Mouse (Mus musculus): Measurements from ENCODE around the gene Kcnip3. TPM values are rescaled to one million over a fixed set of nuclear protein-coding genes. Genes with fewer than 3 reads are reported as not detected.

Gene Kcnip3
- polyA plus RNA-seq, 2 experiments, result 2.3 to 4.3 TPM

GRCm38 (mm10) chr2:127523950-127524729 lies 2.2 kb upstream of the Kcnip3 start:
- H3K36me3 ChIP-seq (ENCODE audit: control insufficient read depth, insufficient read depth, low read length), result no peaks in the 10 kb centered on the region
- H3K9me3 ChIP-seq (ENCODE audit: control insufficient read depth, low read length), result no peaks in the 10 kb centered on the region
- ATAC-seq (ENCODE audit: low FRiP score, low read depth) (no peak), DNase-seq (ENCODE audit: low spot score) (no peak)
- no peak overlapping the region for H3K4me2 ChIP-seq (replicated peaks; ENCODE audit: low read depth, low read length, severe bottlenecking)
- TF ChIP-seq POLR2A (IDR thresholded peaks at IDR 0.05; ENCODE audit: borderline replicate concordance, extremely low read depth, insufficient read depth, insufficient read length), result no peak
- H3K27me3 ChIP-seq (ENCODE audit: control insufficient read depth, insufficient read depth, low read length), result no peaks in the 10 kb centered on the region
- H3K4me3 ChIP-seq (replicated peaks; ENCODE audit: low read length), result no peak overlapping the region
- H3K4me1 ChIP-seq (ENCODE audit: control insufficient read depth, insufficient read depth, low read length), result peaks cover 15% of the 10 kb centered on the region; the same call in 1 of the 2 replicates
- 55% methylated on average over 7 of the region's 7 CpGs for WGBS
- H3K9ac ChIP-seq (ENCODE audit: low read depth, low read length, severe bottlenecking), result no peak overlapping the region
- no peak overlapping the region for H3K27ac ChIP-seq (replicated peaks; ENCODE audit: low read depth, low read length)

GRCm38 (mm10) chr2:127521172-127522005 lies 505 bp downstream of the Kcnip3 start:
- 4% methylated on average over 18 of the region's 18 CpGs for WGBS
- H3K9me3 ChIP-seq (ENCODE audit: control insufficient read depth, low read length), result no peaks in the 10 kb centered on the region
- no peaks in the 10 kb centered on the region for H3K36me3 ChIP-seq (ENCODE audit: control insufficient read depth, insufficient read depth, low read length)
- TF ChIP-seq POLR2A (IDR thresholded peaks at IDR 0.05; ENCODE audit: borderline replicate concordance, extremely low read depth, insufficient read depth, insufficient read length), result no peak
- peak overlapping the region; percentile 44 for H3K4me2 ChIP-seq (replicated peaks; ENCODE audit: low read depth, low read length, severe bottlenecking)
- no peak overlapping the region for H3K27ac ChIP-seq (replicated peaks; ENCODE audit: low read depth, low read length)
- H3K4me3 ChIP-seq (replicated peaks; ENCODE audit: low read length), result peak overlapping the region; percentile 20
- peaks cover 15% of the 10 kb centered on the region; the same call in 1 of the 2 replicates for H3K4me1 ChIP-seq (ENCODE audit: control insufficient read depth, insufficient read depth, low read length)
- H3K9ac ChIP-seq (ENCODE audit: low read depth, low read length, severe bottlenecking), result 0 out of 2 replicates have a peak overlapping the region, but pooled peaks have one; percentile 14
- ATAC-seq (ENCODE audit: low FRiP score, low read depth) (peak; percentile 30), DNase-seq (ENCODE audit: low spot score) (no peak)
- no peaks in the 10 kb centered on the region for H3K27me3 ChIP-seq (ENCODE audit: control insufficient read depth, insufficient read depth, low read length)

- no peak for TF ChIP-seq POLR2A (IDR thresholded peaks at IDR 0.05; ENCODE audit: borderline replicate concordance, extremely low read depth, insufficient read depth, insufficient read length)
- Histone ChIP-seq H3K4me3 (replicated peaks; ENCODE audit: low read length) (no peak overlapping the region), H3K9me3 (ENCODE audit: control insufficient read depth, low read length) (no peaks in the 10 kb centered on the region), H3K4me2 (replicated peaks; ENCODE audit: low read depth, low read length, severe bottlenecking) (no peak overlapping the region), H3K36me3 (ENCODE audit: control insufficient read depth, insufficient read depth, low read length) (no peaks in the 10 kb centered on the region), H3K9ac (ENCODE audit: low read depth, low read length, severe bottlenecking) (no peak overlapping the region), H3K27ac (replicated peaks; ENCODE audit: low read depth, low read length) (no peak overlapping the region), H3K4me1 (ENCODE audit: control insufficient read depth, insufficient read depth, low read length) (peaks cover 15% of the 10 kb centered on the region; the same call in 1 of the 2 replicates), H3K27me3 (ENCODE audit: control insufficient read depth, insufficient read depth, low read length) (no peaks in the 10 kb centered on the region)
- ATAC-seq (ENCODE audit: low FRiP score, low read depth) (no peak), DNase-seq (ENCODE audit: low spot score) (no peak)
Measured at GRCm38 (mm10) chr2:127520123-127520522, 1.8 kb downstream of the Kcnip3 start.

GRCm38 (mm10) chr2:127519308-127519707 lies 2.6 kb downstream of the Kcnip3 start:
- no peaks in the 10 kb centered on the region for H3K9me3 ChIP-seq (ENCODE audit: control insufficient read depth, low read length)
- 83% methylated on average over 5 of the region's 5 CpGs for WGBS
- no peak overlapping the region for H3K27ac ChIP-seq (replicated peaks; ENCODE audit: low read depth, low read length)
- no peak overlapping the region for H3K4me3 ChIP-seq (replicated peaks; ENCODE audit: low read length)
- H3K9ac ChIP-seq (ENCODE audit: low read depth, low read length, severe bottlenecking), result no peak overlapping the region
- ATAC-seq (ENCODE audit: low FRiP score, low read depth) (no peak), DNase-seq (ENCODE audit: low spot score) (no peak)
- H3K4me1 ChIP-seq (ENCODE audit: control insufficient read depth, insufficient read depth, low read length), result peaks cover 15% of the 10 kb centered on the region; the same call in 1 of the 2 replicates
- no peak overlapping the region for H3K4me2 ChIP-seq (replicated peaks; ENCODE audit: low read depth, low read length, severe bottlenecking)
- no peaks in the 10 kb centered on the region for H3K27me3 ChIP-seq (ENCODE audit: control insufficient read depth, insufficient read depth, low read length)
- no peaks in the 10 kb centered on the region for H3K36me3 ChIP-seq (ENCODE audit: control insufficient read depth, insufficient read depth, low read length)
- no peak for TF ChIP-seq POLR2A (IDR thresholded peaks at IDR 0.05; ENCODE audit: borderline replicate concordance, extremely low read depth, insufficient read depth, insufficient read length)

- 69% methylated on average over 3 of the region's 3 CpGs for WGBS
- ATAC-seq (ENCODE audit: low FRiP score, low read depth), result no peak
- no peak overlapping the region for H3K4me2 ChIP-seq (replicated peaks; ENCODE audit: low read depth, low read length, severe bottlenecking)
Measured at GRCm38 (mm10) chr2:127518831-127519230, 3.1 kb downstream of the Kcnip3 start.

More at GRCm38 (mm10) chr2:127518831-127519230, 3.1 kb downstream of the Kcnip3 start:
- no peaks in the 10 kb centered on the region for H3K36me3 ChIP-seq (ENCODE audit: control insufficient read depth, insufficient read depth, low read length)
- no peaks in the 10 kb centered on the region for H3K27me3 ChIP-seq (ENCODE audit: control insufficient read depth, insufficient read depth, low read length)
- no peak overlapping the region for H3K4me3 ChIP-seq (replicated peaks; ENCODE audit: low read length)
- no peak for TF ChIP-seq POLR2A (IDR thresholded peaks at IDR 0.05; ENCODE audit: borderline replicate concordance, extremely low read depth, insufficient read depth, insufficient read length)
- no peak overlapping the region for H3K27ac ChIP-seq (replicated peaks; ENCODE audit: low read depth, low read length)
- H3K4me1 ChIP-seq (ENCODE audit: control insufficient read depth, insufficient read depth, low read length), result peaks cover 15% of the 10 kb centered on the region; the same call in 1 of the 2 replicates
- no peak overlapping the region for H3K9ac ChIP-seq (ENCODE audit: low read depth, low read length, severe bottlenecking)
- no peaks in the 10 kb centered on the region for H3K9me3 ChIP-seq (ENCODE audit: control insufficient read depth, low read length)
- DNase-seq (ENCODE audit: low spot score), result no peak
